Mouse (Mus musculus): ENCODE results near the gene Smoc1. TPM values are rescaled to one million over a fixed set of nuclear protein-coding genes. Genes with fewer than 3 reads are reported as not detected.

Gene Smoc1
- total and polyA plus RNA-seq, 2 experiments from 2014 or later: 2.7 to 5.9 TPM

GRCm38 (mm10) chr12:81152082-81152481 lies 125.5 kb downstream of the Smoc1 start:
- H3K4me1 ChIP-seq (ENCODE audit: control insufficient read depth, insufficient read depth): no peaks in the 10 kb centered on the region
- peak; percentile 41; the same call in 1 of the 2 replicates for ATAC-seq (ENCODE audit: insufficient read depth, low read depth)

GRCm38 (mm10) chr12:81155675-81156074 lies 129.1 kb downstream of the Smoc1 start:
- TF ChIP-seq EP300 (IDR thresholded peaks at IDR 0.05; ENCODE audit: low read depth) (no peak), CTCF (IDR thresholded peaks at IDR 0.05; ENCODE audit: low read depth) (no peak)
- H3K36me3 ChIP-seq (replicated peaks; ENCODE audit: control insufficient read depth, insufficient read depth, low read length): no peaks in the 10 kb centered on the region
- WGBS: 45% methylated on average over 6 of the region's 6 CpGs
- no peak overlapping the region for H3K4me3 ChIP-seq (ENCODE audit: low read depth, low read length)
- DNase-seq (ENCODE audit: low spot score) (peak; percentile 25), ATAC-seq (ENCODE audit: insufficient read depth, low read depth) (no peak)
- H3K27ac ChIP-seq (ENCODE audit: low read depth): no peak overlapping the region
- H3K9ac ChIP-seq (replicated peaks; ENCODE audit: low read depth, low read length): no peak overlapping the region
- H3K27me3 ChIP-seq (ENCODE audit: control insufficient read depth, insufficient read depth, low read length): no peaks in the 10 kb centered on the region
- no peaks in the 10 kb centered on the region for H3K9me3 ChIP-seq (replicated peaks; ENCODE audit: control insufficient read depth, low read length)
- no peak overlapping the region for H3K4me2 ChIP-seq (ENCODE audit: low read depth, low read length)
- no peaks in the 10 kb centered on the region for H3K4me1 ChIP-seq (ENCODE audit: control insufficient read depth, insufficient read depth)

More at GRCm38 (mm10) chr12:81152082-81152481, 125.5 kb downstream of the Smoc1 start:
- Histone ChIP-seq H3K4me2 (ENCODE audit: low read depth, low read length) (no peak overlapping the region), H3K4me3 (ENCODE audit: low read depth, low read length) (no peak overlapping the region), H3K27ac (ENCODE audit: low read depth) (no peak overlapping the region), H3K9ac (replicated peaks; ENCODE audit: low read depth, low read length) (no peak overlapping the region), H3K27me3 (ENCODE audit: control insufficient read depth, insufficient read depth, low read length) (no peaks in the 10 kb centered on the region), H3K36me3 (replicated peaks; ENCODE audit: control insufficient read depth, insufficient read depth, low read length) (no peaks in the 10 kb centered on the region), H3K9me3 (replicated peaks; ENCODE audit: control insufficient read depth, low read length) (no peaks in the 10 kb centered on the region)
- WGBS: 45% methylated on average over 2 of the region's 2 CpGs
- DNase-seq (ENCODE audit: low spot score): peak; percentile 44
- TF ChIP-seq EP300 (IDR thresholded peaks at IDR 0.05; ENCODE audit: low read depth): no peak
- no peak for TF ChIP-seq CTCF (IDR thresholded peaks at IDR 0.05; ENCODE audit: low read depth)

- Histone ChIP-seq H3K9me3 (replicated peaks; ENCODE audit: control insufficient read depth, low read length) (no peaks in the 10 kb centered on the region), H3K4me3 (ENCODE audit: low read depth, low read length) (no peak overlapping the region), H3K4me1 (ENCODE audit: control insufficient read depth, insufficient read depth) (no peaks in the 10 kb centered on the region), H3K27ac (ENCODE audit: low read depth) (no peak overlapping the region), H3K36me3 (replicated peaks; ENCODE audit: control insufficient read depth, insufficient read depth, low read length) (no peaks in the 10 kb centered on the region), H3K4me2 (ENCODE audit: low read depth, low read length) (no peak overlapping the region), H3K9ac (replicated peaks; ENCODE audit: low read depth, low read length) (no peak overlapping the region), H3K27me3 (ENCODE audit: control insufficient read depth, insufficient read depth, low read length) (no peaks in the 10 kb centered on the region)
- DNase-seq (ENCODE audit: low spot score): no peak
- WGBS: 58% methylated on average over 8 of the region's 8 CpGs
- no peak for ATAC-seq (ENCODE audit: insufficient read depth, low read depth)
- TF ChIP-seq CTCF (IDR thresholded peaks at IDR 0.05; ENCODE audit: low read depth) (no peak), EP300 (IDR thresholded peaks at IDR 0.05; ENCODE audit: low read depth) (no peak)
These were observed 130.2 kb downstream of the Smoc1 start for GRCm38 (mm10) chr12:81156841-81157240.

GRCm38 (mm10) chr12:81159947-81160346 lies 133.3 kb downstream of the Smoc1 start:
- Histone ChIP-seq H3K27me3 (ENCODE audit: control insufficient read depth, insufficient read depth, low read length) (no peaks in the 10 kb centered on the region), H3K4me3 (ENCODE audit: low read depth, low read length) (no peak overlapping the region), H3K4me1 (ENCODE audit: control insufficient read depth, insufficient read depth) (no peaks in the 10 kb centered on the region), H3K9ac (replicated peaks; ENCODE audit: low read depth, low read length) (no peak overlapping the region), H3K9me3 (replicated peaks; ENCODE audit: control insufficient read depth, low read length) (no peaks in the 10 kb centered on the region), H3K36me3 (replicated peaks; ENCODE audit: control insufficient read depth, insufficient read depth, low read length) (no peaks in the 10 kb centered on the region), H3K4me2 (ENCODE audit: low read depth, low read length) (no peak overlapping the region), H3K27ac (ENCODE audit: low read depth) (no peak overlapping the region)
- TF ChIP-seq EP300 (IDR thresholded peaks at IDR 0.05; ENCODE audit: low read depth): no peak
- no peak for ATAC-seq (ENCODE audit: insufficient read depth, low read depth)
- no peak for DNase-seq (ENCODE audit: low spot score)
- 66% methylated on average over 2 of the region's 2 CpGs for WGBS

- no peak for TF ChIP-seq EP300 (IDR thresholded peaks at IDR 0.05; ENCODE audit: low read depth)
- no peak for TF ChIP-seq CTCF (IDR thresholded peaks at IDR 0.05; ENCODE audit: low read depth)
- H3K4me3 ChIP-seq (ENCODE audit: low read depth, low read length): no peak overlapping the region
- ATAC-seq (ENCODE audit: insufficient read depth, low read depth) (no peak), DNase-seq (ENCODE audit: low spot score) (no peak)
- no peak overlapping the region for H3K27ac ChIP-seq (ENCODE audit: low read depth)
- H3K9me3 ChIP-seq (replicated peaks; ENCODE audit: control insufficient read depth, low read length): no peaks in the 10 kb centered on the region
- no peaks in the 10 kb centered on the region for H3K27me3 ChIP-seq (ENCODE audit: control insufficient read depth, insufficient read depth, low read length)
- WGBS: 55% methylated on average over 3 of the region's 3 CpGs
- no peak overlapping the region for H3K4me2 ChIP-seq (ENCODE audit: low read depth, low read length)
- no peaks in the 10 kb centered on the region for H3K36me3 ChIP-seq (replicated peaks; ENCODE audit: control insufficient read depth, insufficient read depth, low read length)
- no peak overlapping the region for H3K9ac ChIP-seq (replicated peaks; ENCODE audit: low read depth, low read length)
- no peaks in the 10 kb centered on the region for H3K4me1 ChIP-seq (ENCODE audit: control insufficient read depth, insufficient read depth)
These were observed 133.8 kb downstream of the Smoc1 start for GRCm38 (mm10) chr12:81160425-81160824.

- TF ChIP-seq CTCF (IDR thresholded peaks at IDR 0.05; ENCODE audit: low read depth) (no peak), EP300 (IDR thresholded peaks at IDR 0.05; ENCODE audit: low read depth) (no peak)
These were observed 134.2 kb downstream of the Smoc1 start for GRCm38 (mm10) chr12:81160831-81161230.

More at GRCm38 (mm10) chr12:81160831-81161230, 134.2 kb downstream of the Smoc1 start:
- Histone ChIP-seq H3K36me3 (replicated peaks; ENCODE audit: control insufficient read depth, insufficient read depth, low read length) (no peaks in the 10 kb centered on the region), H3K27ac (ENCODE audit: low read depth) (no peak overlapping the region), H3K9me3 (replicated peaks; ENCODE audit: control insufficient read depth, low read length) (no peaks in the 10 kb centered on the region), H3K4me2 (ENCODE audit: low read depth, low read length) (no peak overlapping the region), H3K9ac (replicated peaks; ENCODE audit: low read depth, low read length) (no peak overlapping the region), H3K27me3 (ENCODE audit: control insufficient read depth, insufficient read depth, low read length) (no peaks in the 10 kb centered on the region), H3K4me1 (ENCODE audit: control insufficient read depth, insufficient read depth) (no peaks in the 10 kb centered on the region), H3K4me3 (ENCODE audit: low read depth, low read length) (no peak overlapping the region)
- DNase-seq (ENCODE audit: low spot score) (no peak), ATAC-seq (ENCODE audit: insufficient read depth, low read depth) (no peak)
- WGBS: 68% methylated on average over 5 of the region's 5 CpGs
